Mouse (Mus musculus) T-cell, adult 2 months (primary cell): ENCODE measurements around the gene Kcnh3.

Source experiments
- DNase-seq: peaks from one replicate; pipeline ENCODE4 v3.0.0; 2022; ENCODE audit warnings: low spot score

The Kcnh3 gene

DNA sequence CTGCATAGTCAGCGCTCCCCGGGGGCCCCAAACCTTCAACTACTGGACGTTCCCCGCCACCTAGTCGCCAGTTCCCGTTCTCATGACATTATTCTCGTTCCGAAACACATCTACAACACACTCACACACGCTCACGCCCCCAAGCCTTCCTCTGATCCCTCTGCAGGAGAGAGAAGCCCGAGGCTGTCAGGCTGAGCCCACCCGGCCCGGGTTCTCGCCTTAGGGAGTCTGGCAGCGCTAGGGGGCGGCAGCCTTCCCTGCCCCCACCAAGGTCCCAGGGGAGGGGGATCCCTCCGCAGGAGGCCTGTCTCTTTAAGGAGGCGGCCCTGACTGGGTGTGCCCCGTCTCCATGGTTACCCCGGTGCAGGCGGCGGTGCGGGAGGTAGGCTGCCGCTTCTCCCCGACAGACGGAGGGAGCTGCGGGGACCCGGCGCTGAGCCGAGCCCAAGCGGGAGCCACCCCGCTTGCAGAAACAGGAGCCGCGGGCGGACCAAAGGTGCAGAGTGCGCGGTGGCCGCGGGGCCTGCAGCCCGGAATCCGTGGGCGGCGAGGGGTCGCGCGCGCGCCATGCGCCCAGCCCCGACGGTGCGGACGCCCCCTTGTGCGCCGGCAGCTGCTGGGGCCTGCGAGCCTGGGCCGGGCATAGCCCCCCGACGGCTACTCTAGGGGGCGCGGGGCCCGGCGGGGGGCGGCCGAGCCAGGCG lies at the start of gene Kcnh3:
Kcnh3 (plus strand) TSS at position 654 of the 704 bp plus-strand sequence.
- peak; percentile 72 for DNase-seq

DNA sequence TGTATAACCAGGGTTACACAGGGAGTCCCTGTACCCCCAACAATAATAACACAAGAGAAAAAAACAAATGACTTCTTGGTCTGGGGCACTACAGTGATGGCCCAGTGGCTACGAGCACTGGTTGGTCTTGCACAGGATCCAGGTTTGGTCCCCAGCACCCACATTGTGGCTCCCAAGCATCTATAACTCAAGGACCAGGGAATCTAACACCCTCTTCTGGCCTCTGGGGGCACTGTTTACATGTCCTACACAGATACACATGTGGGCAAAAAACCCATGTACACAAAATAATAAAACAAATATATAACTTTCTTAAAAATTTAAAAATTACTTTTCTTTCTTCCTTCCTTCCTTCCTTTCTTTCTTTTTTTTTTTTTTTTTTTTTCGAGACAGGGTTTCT lies 45.0 kb upstream of the Kcnh3 start:
- DNase-seq, result no peak

DNA sequence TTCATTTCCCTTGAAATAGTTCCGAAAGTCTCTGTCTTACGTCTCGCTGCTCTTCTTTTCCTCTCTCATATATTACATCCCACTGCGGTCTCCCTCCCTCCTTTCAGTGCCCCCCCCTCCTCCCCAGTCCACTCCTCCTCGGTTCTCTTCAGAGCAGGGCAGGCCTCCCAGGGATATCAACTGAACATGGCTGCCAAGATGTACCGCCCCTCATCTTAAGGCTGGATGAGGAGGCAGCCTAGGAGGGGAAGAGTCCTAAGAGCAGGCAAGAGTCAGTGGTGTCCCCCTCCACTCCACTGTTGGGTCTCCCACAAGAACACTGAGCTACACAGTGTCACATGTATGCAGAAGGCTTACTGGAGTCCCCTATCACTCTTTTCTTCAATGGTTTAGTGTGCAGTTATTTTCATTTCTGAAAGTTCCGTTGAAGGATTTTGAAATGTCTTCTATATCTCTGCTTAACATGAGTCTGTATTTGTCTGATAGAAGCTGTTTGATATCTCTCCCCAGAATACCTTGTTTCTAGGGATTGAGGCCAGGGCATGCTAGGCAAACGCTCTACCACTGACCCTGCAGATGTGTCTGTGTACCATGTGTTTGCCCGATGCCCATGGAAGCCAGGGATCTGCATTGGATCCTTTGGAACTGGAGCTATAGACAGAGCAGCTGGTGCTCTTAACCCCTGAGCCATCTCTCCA lies 40.3 kb upstream of the Kcnh3 start:
- no peak for DNase-seq

DNA sequence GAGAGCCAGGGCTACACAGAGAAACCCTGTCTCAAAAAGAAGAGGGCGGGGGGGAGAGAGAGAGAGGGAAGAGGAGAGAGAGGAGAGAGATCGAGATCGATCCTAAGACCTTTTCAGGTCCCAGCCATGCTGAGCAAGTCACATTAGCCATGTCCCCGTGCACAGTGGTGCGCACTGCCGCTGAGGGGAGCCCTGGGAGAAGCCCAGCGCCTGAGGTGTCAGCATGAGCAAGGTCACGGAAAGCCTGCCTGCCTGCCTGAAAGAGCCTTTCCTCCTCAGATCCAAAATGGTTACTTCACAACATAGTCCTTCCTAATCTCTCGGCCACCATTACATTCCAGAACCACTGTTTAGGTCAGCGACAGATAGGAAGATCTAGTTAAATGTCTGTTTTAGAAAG lies 30.3 kb upstream of the Kcnh3 start:
- no peak for DNase-seq

DNA sequence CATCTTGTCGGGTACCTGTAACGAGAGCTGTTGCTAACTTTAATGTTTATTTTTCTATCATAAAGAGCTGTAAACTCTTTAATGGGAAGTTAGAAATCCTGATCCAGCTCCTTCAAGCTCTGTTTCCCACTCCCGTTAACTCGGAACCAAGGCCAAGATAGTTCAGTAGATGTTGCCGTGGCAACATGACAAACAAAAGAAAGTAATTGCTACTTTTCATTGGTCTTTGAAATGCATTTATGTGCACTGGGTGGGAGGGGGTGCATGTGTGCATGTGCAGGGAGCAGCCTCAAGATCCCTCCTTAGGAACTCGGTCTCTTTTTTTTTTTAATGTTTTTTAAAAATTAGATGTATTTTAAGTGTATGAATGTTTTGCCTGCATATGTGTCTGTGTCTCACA lies 29.6 kb upstream of the Kcnh3 start:
- no peak for DNase-seq

DNA sequence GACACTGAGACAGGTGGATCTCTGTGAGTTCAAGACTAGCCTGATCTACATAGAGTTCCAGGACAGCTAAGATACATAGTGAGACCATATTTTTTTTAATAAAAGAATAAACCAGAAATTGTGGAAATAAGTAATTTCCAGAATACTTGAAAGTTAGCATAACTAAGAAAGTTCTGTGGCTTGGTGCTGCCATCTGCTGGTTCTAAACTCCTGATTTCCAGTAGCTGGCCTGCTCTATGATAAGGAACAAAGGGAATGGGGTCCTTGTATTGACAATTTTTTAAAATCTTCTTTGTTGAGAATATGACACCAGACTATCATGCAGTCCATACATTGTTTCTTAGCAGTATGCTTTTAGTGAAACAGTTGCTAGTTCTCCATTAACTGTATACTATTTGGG lies 25.9 kb upstream of the Kcnh3 start:
- no peak for DNase-seq

DNA sequence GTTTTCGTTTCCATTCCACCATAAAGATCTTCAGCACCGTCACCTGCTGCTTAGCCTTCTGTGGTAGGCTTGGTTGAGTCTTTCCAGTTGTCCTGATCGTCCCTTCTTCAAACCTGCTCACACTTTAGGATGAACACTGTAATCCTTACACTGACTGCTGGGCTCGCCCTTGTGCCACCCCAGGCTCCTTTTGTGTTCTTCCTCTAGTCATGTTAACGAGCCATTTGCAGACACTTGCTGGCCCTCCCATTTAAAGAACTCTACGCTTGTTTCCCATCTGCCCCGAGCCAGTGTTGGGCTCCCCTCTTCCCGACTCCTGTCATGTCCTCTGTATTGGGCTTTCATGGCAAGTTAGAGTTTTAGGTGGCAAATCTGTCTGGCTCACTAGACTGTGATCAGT lies 18.7 kb upstream of the Kcnh3 start:
- DNase-seq, result no peak

DNA sequence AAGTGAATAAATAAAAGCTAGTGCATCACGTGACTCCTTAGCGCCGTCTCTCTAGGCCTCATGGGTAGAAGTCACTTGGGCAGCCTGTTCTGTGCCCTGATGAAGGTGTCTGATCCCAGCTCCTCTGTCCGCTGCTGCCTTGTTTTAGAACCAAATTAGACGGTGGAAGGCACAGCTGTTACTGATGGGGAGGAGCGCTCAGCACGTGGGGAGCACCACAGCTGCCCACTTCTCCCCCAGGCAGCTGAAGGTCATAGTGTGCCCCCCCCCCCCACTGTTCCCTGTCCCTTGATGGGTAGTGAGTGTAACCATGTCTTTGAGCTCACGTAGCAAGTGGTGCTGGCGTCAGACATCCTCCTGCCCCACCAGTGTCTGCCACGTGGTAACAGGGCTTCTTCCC lies 11.5 kb upstream of the Kcnh3 start:
- DNase-seq, result no peak

DNA sequence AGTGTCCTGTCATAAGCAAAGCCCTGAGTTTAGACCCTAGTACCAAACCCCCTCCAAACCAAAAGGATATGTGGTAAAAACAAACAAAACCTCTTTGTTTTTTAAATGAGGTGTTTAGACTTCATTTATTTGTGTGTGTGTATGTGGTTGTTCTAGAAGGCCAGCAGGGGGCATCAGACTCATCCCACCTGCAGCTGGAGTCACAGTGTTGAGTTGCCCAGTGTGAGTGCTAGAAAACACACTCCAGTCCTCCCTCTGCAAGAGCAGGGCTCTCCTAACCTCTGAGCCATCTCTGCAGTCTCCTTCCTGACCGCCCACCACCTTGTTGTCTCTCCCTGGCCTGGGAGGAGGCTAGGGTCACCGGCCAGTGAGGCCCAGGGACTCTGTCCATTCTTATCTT lies 9.7 kb upstream of the Kcnh3 start:
- peak; percentile 55 for DNase-seq

DNA sequence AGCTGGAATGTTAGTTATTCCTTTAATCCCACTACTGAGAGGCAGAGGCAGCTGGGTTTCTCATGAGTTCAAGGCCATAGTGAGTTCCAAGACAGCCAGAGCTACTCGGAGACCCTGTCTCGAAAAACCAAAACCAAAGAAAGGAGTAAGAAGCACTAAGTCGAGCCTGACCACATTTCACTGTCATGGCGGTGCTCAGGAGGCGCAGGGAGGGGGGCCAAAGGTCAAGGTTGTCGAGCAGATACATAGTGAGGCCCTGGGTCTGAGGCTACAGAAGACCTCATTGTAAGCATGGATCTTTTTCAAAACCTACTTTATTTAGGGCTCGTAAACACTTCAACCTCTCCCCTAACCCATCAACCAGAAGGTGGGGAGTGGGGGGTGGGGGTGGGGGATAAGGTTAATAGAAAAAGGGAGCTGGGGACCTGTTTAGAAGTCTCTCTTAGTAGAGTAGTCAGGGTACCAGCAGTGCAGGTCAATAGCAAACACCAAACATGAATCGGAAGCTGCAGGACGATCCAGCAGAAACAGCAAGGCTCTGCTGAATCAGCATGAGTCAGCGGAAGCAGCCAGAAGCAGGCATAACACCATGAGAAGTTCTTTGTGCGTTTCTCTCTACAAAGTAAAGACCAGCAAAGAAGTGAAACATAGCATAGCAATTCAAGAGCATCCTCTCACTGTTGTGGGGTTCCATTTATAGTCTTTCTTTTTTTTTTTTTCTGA lies 8.8 kb upstream of the Kcnh3 start:
- no peak for DNase-seq

DNA sequence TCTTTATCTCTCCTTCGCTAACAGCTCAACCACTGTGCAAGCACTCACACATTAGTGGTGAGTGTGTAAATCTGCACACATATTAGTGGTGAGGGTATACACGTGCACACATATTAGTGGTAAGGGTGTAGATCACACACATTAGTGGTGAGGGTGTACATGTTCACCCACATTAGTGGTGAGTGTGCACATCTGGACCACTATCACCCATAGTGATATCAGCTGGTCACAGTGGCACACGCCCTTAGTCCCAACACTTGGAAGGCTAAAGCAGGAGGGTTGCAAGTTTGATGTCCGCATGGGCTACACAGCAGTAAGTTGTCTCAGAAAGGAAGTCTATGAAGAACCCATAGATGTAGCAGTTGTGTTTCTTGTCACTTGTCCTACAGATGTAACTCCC lies 7.0 kb upstream of the Kcnh3 start:
- no peak for DNase-seq

DNA sequence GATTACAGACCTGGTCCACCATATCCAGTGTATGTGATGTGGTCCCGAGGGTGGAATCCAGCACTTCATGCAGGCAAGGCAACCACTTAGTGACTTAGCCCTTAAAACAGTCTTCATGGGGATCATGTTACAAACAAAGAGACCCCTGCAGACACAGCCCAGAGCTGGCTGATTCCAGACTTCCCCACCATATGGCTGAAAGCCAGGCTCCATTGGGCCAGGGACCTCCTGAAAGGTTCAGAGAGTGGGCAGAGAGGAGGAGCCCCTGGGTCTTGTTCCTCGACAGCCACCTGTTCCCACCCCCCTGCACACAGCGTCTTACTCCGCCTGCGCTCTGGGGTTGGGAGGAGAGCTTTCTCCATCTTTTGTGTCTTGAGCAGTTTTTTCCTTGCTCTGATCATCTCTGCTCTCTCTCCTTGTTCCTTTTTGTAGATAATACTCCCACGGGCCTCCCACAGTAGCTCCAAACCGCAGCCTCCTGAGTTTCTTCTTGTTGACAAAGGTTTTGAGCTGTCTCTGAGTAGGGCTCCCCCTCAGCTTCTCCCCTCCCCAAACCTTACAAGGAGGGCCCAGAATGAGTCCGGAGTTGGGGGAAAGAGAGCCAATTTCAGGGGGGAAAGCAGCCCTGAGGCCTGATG lies 3.2 kb upstream of the Kcnh3 start:
- no peak for DNase-seq

DNA sequence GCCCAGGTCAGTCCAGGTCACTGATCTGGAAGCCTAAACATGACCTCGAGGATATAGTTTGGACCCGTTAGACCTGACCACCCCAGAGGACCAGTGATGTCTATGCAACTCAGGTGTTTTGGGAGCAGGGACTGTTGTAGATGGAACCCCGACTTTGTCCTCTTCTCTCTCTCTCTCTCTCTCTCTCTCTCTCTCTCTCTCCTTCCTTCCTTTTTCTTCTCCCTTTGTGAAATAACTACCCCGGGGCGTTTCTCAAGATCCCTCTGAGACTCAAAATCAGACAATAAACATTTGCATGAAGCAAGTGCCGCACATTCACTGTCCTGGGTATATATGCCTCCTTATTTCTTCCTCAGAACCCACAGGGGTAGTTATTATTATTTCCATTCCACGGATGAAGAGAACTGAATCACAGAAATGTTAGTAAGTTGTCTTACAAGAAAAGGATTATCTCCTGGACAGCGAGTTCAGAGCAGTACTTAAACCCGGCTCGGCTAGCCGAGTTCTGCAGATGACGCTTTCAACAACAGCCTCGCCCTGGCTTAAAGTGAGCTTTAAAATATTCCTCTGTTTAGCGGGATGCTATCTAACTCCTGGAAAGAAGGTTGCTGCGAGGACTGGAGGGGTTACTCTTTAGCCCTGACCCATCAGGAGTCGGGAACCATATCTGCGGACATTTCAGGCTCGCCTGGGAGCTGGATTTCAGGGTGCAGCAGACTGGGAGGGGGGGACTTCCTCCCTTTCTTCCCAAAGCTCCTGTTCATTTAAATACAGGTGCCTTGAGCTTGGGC lies 1.7 kb upstream of the Kcnh3 start:
- DNase-seq, result no peak

DNA sequence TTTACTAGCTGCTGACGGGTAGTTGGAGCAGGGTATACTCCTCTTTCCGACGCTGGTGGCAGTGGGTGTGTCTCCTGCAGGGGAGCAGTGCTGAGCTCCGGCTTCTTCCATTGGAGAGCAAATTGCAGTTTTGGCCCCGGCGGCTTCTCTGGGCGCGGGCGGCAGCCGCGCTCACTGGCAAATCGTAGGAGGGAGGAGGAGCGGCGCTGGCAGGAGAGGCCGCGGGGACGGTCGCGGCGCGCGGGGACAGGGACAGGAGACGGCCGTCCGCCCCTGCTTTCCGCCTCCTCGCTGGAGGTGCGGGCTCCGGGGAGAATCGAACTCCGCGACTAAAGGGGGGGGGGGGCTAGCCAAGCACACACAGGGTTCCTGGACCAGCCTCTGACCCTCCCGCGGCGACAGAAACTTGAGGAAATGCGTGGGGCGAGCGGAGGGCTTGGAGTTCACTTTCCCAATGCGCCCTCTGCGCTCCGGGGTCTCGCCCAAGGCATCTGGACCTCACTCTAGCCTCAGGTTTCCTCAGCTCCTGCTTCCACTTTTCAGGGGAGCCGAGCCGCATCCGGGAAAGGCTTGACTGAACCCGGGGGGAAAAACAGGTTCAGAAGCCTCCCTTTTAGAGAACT lies 965 bp upstream of the Kcnh3 start:
- peak; percentile 39 for DNase-seq

DNA sequence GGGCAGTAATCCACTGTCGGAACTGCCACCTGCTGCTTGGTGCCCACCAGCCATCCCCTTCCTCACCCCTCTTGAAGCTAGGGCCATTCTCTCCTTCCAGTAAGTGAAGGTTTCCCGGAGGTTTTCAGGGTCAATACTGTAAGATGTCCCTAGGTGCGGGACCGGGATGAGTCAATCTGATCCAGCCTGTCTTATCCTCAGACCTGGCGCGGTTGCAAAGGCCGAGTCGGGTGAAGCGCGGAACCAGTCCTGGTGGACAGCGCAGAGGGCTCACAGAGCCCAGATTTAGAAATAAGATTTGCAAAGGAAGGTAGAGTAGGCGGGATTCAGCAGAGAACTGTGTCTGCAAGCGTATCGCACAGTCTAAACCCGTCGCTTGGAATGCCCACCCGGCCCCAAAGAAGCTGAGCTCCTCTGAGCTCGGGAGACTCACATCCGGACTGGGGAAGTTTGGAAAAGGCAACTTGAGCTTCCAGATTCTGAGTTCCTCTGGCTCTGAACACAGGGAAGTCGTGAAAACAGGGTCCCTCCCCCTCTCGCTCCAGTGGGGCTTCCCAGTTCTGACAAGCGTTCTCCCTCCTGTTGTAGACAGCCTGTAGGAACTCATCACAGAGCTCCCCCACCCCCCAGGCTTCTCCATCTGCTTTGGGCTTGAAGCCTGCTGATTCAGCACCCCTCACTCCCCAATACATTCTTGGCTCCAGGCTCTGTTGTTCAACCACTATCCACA lies 585 bp downstream of the Kcnh3 start:
- DNase-seq, result no peak

DNA sequence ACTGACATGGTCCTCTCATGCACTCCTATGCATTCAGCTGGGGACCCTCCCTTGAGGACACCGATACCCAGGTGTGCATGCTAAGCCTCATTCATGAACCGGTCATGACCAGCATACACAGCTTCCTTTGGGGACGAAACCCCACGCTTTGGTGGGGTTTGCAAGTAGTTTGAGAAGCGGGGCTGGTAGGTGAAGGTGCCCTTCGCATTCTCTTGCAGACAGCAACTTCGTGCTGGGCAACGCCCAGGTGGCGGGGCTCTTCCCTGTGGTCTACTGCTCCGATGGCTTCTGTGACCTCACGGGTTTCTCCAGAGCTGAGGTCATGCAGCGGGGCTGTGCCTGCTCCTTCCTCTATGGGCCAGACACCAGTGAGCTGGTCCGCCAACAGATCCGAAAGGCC lies 1.4 kb downstream of the Kcnh3 start:
- DNase-seq, result no peak

DNA sequence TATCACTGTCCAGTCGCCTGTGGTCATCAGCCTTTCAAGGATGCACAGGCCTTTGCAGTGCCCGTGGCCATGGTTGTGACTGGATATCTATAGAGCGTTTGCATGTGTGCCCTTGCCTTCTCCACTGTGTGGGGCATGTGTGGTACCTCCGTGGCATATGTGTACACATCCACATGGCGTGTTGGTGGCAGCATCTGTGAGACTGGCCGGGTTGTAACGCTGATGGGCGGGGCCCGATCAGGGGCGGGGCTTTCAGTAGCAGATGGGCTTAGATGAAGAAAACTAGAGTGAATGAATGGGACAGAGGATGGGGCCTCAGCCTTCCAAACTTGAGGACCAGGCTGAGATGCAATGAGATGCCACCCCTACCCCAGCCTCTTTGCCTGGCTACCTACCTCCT lies 7.3 kb downstream of the Kcnh3 start:
- no peak for DNase-seq

DNA sequence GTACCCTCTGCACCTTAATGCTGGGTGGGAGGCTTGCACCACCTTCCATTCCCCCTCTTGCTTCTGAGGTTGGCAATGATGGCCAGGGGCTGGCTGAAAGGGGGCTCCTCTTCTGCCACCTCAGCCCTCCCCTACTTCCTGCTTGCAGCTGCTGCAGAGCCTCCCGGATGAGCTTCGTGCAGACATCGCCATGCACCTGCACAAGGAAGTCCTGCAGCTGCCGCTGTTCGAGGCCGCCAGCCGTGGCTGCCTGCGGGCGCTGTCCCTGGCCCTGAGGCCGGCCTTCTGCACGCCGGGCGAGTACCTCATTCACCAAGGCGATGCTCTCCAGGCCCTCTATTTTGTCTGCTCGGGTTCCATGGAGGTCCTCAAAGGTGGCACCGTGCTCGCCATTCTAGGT lies 9.1 kb downstream of the Kcnh3 start:
- DNase-seq, result peak; percentile 53

DNA sequence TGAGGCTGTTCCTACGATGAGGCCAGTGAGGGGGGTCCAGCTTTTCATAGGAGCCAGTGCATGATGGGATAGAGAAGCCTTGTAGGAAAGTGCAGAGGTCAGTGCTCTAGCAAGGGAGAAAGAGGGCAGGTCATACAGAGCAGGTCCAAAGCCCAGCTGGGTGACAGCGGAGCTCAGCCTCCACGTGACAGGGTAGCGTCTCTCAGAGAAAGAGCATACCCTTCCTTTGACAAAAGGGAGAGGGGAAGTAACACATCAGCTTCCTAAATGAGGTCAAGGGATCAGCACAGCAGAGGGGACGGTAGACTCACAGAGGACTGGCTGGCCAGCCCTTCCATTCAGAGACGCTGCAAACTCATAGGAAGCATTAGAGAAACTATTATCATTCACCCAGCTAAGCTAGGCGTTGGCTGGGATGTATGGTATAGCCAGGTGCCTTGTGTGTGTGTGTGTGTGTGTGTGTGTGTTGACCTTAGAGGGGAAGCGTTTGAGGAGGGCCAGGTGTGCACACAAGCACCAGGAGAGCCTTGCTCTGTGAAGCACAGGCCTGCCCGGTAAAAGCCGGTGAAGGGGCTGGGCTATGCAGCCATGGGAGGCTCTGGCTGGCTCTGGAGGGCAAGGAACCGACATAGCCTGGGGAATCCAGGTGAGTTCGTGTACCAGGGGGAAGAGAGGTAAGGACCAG lies 9.8 kb downstream of the Kcnh3 start:
- DNase-seq, result no peak

DNA sequence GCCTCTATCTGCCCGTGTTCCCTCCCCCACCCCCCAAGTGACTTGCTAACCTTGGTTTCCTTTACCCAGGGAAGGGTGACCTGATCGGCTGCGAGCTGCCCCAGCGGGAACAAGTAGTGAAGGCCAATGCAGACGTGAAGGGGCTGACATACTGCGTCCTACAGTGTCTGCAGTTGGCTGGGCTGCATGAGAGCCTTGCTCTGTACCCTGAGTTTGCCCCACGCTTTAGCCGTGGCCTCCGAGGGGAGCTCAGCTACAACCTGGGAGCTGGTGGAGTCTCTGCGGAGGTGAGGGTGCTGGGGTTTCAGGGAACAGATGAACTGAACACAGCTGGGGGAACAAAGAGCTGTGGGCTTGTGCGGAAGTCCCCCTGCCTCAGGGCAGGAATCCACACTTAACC lies 13.3 kb downstream of the Kcnh3 start:
- DNase-seq, result no peak
